Mouse (Mus musculus) neural tube, embryonic 15.5 days (tissue): Measurements from ENCODE around the gene Gm20388. TPM values are rescaled to one million over a fixed set of nuclear protein-coding genes. Genes with fewer than 3 reads are reported as not detected.

Experiments
- ATAC-seq: fragments of 200-750 bp; cut with Nextera tagmentation; 2 replicates; pipeline ENCODE4 v1.8.0; 2017; ENCODE audit warnings: mild to moderate bottlenecking, moderate TSS enrichment, moderate library complexity; ENCODE audit not compliant: low FRiP score
- H3K27ac ChIP-seq: fragments of 300-500 bp; sonication (generic); replicated peaks from 2 replicates; pipeline ENCODE4 v1.5.1; 2015; ENCODE audit warnings: mild to moderate bottlenecking, inconsistent platforms
- H3K27me3 ChIP-seq: fragments of 300-500 bp; sonication (generic); replicated peaks from 2 replicates; pipeline ENCODE4 v1.6.1; 2015; ENCODE audit warnings: inconsistent platforms
- H3K36me3 ChIP-seq: fragments of 300-500 bp; sonication (generic); 2 replicates; pipeline ENCODE4 v1.6.1; 2015; ENCODE audit warnings: inconsistent platforms
- H3K4me1 ChIP-seq: fragments of 300-500 bp; sonication (generic); 2 replicates; pipeline ENCODE4 v1.6.1; 2015; ENCODE audit warnings: inconsistent platforms
- H3K4me2 ChIP-seq: fragments of 300-500 bp; sonication (generic); 2 replicates; pipeline ENCODE4 v1.6.1; 2015; ENCODE audit warnings: inconsistent platforms, mild to moderate bottlenecking, moderate library complexity
- H3K4me3 ChIP-seq: fragments of 300-500 bp; sonication (generic); replicated peaks from 2 replicates; pipeline ENCODE4 v1.5.1; 2015; ENCODE audit warnings: mild to moderate bottlenecking, inconsistent platforms
- H3K9ac ChIP-seq: fragments of 300-500 bp; sonication (generic); replicated peaks from 2 replicates; pipeline ENCODE4 v1.6.1; 2015; ENCODE audit warnings: mild to moderate bottlenecking, inconsistent platforms
- H3K9me3 ChIP-seq: fragments of 300-500 bp; sonication (generic); replicated peaks from 2 replicates; pipeline ENCODE4 v1.6.1; 2016; ENCODE audit warnings: inconsistent platforms
- WGBS: fragments of 180-500 bp; shearing (Covaris S2); methylation state at CpG from one replicate; pipeline ENCODE4 v1.1.7; 2015; ENCODE audit warnings: mixed read lengths; 5-methylcytosine and 5-hydroxymethylcytosine counted together
- polyA plus RNA-seq: library from polyadenylated mRNA; unstranded; fragments of >200 nt; fragmentation: Nextera tagmentation; extraction: Ambion mirVana; gene quantifications from 2 replicates; pipeline ENCODE4 v1.2.1, GENCODE M21; 2015

Gene Gm20388
- polyA plus RNA-seq, 1 experiment from 2014 or later, result not detected

DNA sequence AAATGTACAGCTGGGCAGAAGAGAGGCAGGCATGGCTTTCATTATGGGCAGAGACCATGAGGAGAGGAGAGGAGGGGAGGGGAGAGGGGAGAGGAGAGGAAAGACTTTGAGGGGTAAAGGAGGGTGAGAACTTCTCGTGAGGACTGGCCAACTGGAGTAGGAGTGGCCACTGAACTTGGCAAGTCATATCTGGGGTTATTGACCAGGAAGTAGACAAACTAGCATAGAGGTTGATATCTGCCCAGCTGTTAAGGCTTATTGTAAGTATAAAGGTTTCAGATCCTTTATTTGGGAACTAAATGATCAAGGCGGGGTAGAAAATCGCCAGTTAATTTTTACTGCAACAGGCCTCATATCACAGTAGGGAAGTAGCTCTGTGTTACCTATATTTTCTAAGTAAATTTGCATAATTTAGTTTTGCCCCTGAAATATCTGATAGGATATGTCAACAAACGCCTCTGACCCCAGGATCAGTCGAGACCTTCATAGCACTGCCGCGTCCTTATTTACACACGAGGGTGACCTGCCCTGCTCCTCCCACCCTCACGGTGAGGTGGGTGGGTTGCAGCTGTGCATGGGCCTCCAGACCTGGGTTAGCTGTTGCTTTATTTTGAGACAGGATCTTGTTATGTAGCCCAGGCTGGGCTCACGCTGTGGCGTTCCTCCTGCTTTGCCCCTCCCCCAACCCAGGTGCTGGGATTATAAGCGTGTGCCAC is 2152.0 kb downstream of the Gm20388 start:
- no peaks in the 10 kb centered on the region for H3K9me3 ChIP-seq
- H3K27me3 ChIP-seq, result no peaks in the 10 kb centered on the region
- 86% methylated on average over 12 of the region's 12 CpGs for WGBS
- no peak for ATAC-seq
- H3K4me1 ChIP-seq, result no peaks in the 10 kb centered on the region
- H3K4me3 ChIP-seq, result no peak overlapping the region
- no peaks in the 10 kb centered on the region for H3K36me3 ChIP-seq
- H3K9ac ChIP-seq, result no peak overlapping the region
- no peak overlapping the region for H3K4me2 ChIP-seq
- H3K27ac ChIP-seq, result no peak overlapping the region

DNA sequence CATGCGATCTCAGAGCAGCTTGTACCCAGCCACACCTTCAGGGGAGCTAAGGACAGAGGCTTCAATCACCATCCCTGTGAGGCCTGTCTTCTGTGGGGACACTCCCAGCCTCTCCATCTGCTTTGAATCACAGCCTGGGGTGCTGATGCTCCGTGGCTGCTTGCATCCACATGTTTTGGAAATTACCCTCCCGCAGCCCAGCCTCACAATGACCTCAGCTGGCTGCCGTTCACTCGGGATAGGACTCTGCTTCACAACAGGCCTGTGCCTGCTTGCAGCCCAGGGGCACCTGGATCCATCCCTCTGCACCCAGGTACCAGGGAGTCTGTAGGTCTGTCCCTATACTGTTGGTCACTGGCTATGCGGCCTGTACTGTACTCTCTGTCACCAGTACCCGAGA is 2153.7 kb downstream of the Gm20388 start:
- no peaks in the 10 kb centered on the region for H3K4me1 ChIP-seq
- no peak for ATAC-seq
- H3K27ac ChIP-seq, result no peak overlapping the region
- H3K4me3 ChIP-seq, result no peak overlapping the region
- H3K9me3 ChIP-seq, result no peaks in the 10 kb centered on the region
- H3K9ac ChIP-seq, result no peak overlapping the region
- H3K4me2 ChIP-seq, result no peak overlapping the region
- no peaks in the 10 kb centered on the region for H3K36me3 ChIP-seq
- H3K27me3 ChIP-seq, result no peaks in the 10 kb centered on the region
- 66% methylated on average over 7 of the region's 7 CpGs for WGBS

DNA sequence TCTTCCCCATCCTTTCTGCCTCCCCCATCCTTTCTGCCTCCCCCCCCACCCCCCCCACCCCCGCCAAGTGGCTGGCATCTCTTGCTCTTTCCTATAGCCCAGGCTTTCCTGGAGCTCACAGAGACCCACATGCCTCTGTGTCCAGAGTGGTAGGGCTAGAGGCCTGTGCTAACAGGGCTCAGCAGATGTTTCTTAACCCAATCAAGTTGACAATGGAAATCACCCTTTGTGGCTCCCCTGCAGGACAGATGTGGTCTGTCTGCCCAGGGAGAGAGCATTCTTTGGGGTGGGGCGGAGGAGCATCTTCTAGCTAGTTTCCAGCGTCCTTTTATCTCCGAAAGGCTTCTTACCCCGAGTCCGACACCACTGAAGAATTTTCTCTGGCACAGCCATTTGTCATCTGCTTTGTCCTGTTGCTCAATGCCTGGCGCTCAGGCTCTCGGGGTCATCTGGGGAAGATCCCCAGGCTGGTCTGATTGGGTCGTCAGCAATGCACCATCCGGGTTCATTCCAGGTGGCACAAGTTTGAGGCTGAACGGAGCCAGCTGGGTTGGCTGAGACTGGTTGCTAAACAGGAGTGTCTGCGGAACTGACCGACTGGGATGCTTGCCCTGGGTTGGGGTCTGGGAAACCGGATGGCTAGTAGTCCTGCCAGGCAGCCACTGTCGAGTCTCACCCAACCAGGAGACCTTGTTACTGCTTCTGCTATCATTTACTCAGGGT is 2157.3 kb downstream of the Gm20388 start:
- no peak overlapping the region for H3K9ac ChIP-seq
- WGBS, result 49% methylated on average over 15 of the region's 15 CpGs
- H3K4me1 ChIP-seq, result no peaks in the 10 kb centered on the region
- no peaks in the 10 kb centered on the region for H3K9me3 ChIP-seq
- H3K36me3 ChIP-seq, result no peaks in the 10 kb centered on the region
- H3K4me2 ChIP-seq, result no peak overlapping the region
- no peak for ATAC-seq
- H3K27ac ChIP-seq, result no peak overlapping the region
- no peak overlapping the region for H3K4me3 ChIP-seq
- no peaks in the 10 kb centered on the region for H3K27me3 ChIP-seq

- 85% methylated on average over 13 of the region's 13 CpGs for WGBS
- Histone ChIP-seq H3K27ac (no peak overlapping the region), H3K9ac (no peak overlapping the region), H3K4me3 (no peak overlapping the region), H3K36me3 (no peaks in the 10 kb centered on the region), H3K4me2 (no peak overlapping the region), H3K27me3 (no peaks in the 10 kb centered on the region), H3K4me1 (no peaks in the 10 kb centered on the region), H3K9me3 (no peaks in the 10 kb centered on the region)
- no peak for ATAC-seq
Observed at GRCm38 (mm10) chr8:122068609-122069008, 2158.0 kb downstream of the Gm20388 start.

DNA sequence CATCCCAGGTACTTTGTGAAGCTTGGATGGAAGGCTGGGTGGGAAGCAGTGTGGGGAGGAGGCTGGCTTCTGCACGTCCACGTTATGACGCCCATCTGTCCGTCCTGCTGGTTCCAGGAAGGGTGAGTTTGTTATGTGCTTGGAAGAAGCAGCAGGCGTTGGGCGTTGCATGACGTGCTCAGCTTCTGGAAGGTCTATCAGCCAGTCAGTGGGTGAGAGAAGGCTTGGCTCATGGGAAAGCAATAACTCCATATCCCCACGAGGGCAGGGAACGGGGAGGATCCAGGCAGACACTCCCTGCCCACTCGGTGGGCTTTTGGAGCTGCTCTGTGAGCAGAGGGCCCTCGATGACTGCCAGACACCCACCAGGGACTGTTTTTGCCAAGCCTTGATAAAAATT is 2158.6 kb downstream of the Gm20388 start:
- Histone ChIP-seq H3K27ac (no peak overlapping the region), H3K27me3 (no peaks in the 10 kb centered on the region), H3K4me1 (no peaks in the 10 kb centered on the region), H3K4me3 (no peak overlapping the region), H3K36me3 (no peaks in the 10 kb centered on the region), H3K4me2 (no peak overlapping the region), H3K9ac (no peak overlapping the region), H3K9me3 (no peaks in the 10 kb centered on the region)
- 87% methylated on average over 11 of the region's 11 CpGs for WGBS
- ATAC-seq, result no peak

DNA sequence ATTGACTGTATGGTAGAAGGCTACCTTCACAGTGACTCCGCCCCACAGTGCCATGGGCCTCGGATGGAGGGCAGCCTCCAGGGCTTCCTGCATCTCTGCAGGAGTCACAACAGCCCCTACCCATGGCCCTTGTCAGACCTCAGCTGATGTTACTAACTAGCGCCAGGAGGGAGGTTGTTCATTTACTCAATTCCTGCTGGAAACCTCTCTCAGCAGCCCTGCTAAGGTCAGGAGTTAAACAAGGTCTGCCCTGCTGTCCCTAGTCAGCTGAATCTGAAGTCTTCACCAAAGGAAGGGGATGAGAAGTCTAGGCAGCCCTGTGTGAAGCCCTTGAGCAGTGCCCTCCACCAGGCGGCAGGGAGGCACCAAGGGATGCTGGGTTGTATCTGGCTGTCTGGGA is 2160.6 kb downstream of the Gm20388 start:
- no peak overlapping the region for H3K27ac ChIP-seq
- no peak overlapping the region for H3K4me3 ChIP-seq
- 66% methylated on average over 4 of the region's 4 CpGs for WGBS
- H3K9ac ChIP-seq, result no peak overlapping the region
- H3K27me3 ChIP-seq, result no peaks in the 10 kb centered on the region
- H3K36me3 ChIP-seq, result no peaks in the 10 kb centered on the region
- H3K9me3 ChIP-seq, result no peaks in the 10 kb centered on the region
- H3K4me2 ChIP-seq, result no peak overlapping the region
- no peak for ATAC-seq
- no peaks in the 10 kb centered on the region for H3K4me1 ChIP-seq

DNA sequence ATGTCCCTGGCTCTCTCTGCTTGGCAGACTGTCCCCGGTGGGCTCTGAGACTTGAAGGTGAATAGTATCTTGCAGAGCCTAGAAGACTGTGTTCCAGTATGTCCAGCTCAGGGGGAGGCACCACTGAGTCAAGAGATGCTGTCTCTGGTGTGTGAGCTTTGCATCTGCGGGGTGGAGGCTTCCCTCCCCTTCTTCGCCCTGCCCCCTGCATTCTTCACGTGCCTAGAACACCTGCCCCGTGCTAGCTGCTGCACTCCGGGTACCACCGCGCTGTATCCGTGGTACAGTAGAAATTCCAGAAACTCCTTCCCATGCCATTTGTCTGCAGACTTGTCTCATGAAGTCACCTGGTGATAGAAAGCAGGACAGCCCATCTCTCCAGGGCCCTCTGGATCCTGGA is 2163.3 kb downstream of the Gm20388 start:
- no peaks in the 10 kb centered on the region for H3K9me3 ChIP-seq
- 80% methylated on average over 9 of the region's 9 CpGs for WGBS
- no peaks in the 10 kb centered on the region for H3K4me1 ChIP-seq
- H3K9ac ChIP-seq, result no peak overlapping the region
- H3K36me3 ChIP-seq, result no peaks in the 10 kb centered on the region
- H3K27ac ChIP-seq, result no peak overlapping the region
- no peak overlapping the region for H3K4me2 ChIP-seq
- no peak for ATAC-seq
- H3K27me3 ChIP-seq, result no peaks in the 10 kb centered on the region
- H3K4me3 ChIP-seq, result no peak overlapping the region

- Histone ChIP-seq H3K4me2 (no peak overlapping the region), H3K27ac (no peak overlapping the region), H3K36me3 (no peaks in the 10 kb centered on the region), H3K27me3 (no peaks in the 10 kb centered on the region), H3K4me3 (no peak overlapping the region), H3K4me1 (no peaks in the 10 kb centered on the region), H3K9me3 (no peaks in the 10 kb centered on the region), H3K9ac (no peak overlapping the region)
- 86% methylated on average over 9 of the region's 9 CpGs for WGBS
- ATAC-seq, result no peak
Observed at GRCm38 (mm10) chr8:122074442-122074841, 2163.8 kb downstream of the Gm20388 start.

GRCm38 (mm10) chr8:122074977-122075376 is 2164.3 kb downstream of the Gm20388 start:
- H3K36me3 ChIP-seq, result no peaks in the 10 kb centered on the region
- H3K27ac ChIP-seq, result no peak overlapping the region
- H3K4me2 ChIP-seq, result no peak overlapping the region
- no peak for ATAC-seq
- H3K4me1 ChIP-seq, result no peaks in the 10 kb centered on the region
- no peaks in the 10 kb centered on the region for H3K9me3 ChIP-seq
- WGBS, result 83% methylated on average over 4 of the region's 4 CpGs
- no peaks in the 10 kb centered on the region for H3K27me3 ChIP-seq
- no peak overlapping the region for H3K4me3 ChIP-seq
- no peak overlapping the region for H3K9ac ChIP-seq

DNA sequence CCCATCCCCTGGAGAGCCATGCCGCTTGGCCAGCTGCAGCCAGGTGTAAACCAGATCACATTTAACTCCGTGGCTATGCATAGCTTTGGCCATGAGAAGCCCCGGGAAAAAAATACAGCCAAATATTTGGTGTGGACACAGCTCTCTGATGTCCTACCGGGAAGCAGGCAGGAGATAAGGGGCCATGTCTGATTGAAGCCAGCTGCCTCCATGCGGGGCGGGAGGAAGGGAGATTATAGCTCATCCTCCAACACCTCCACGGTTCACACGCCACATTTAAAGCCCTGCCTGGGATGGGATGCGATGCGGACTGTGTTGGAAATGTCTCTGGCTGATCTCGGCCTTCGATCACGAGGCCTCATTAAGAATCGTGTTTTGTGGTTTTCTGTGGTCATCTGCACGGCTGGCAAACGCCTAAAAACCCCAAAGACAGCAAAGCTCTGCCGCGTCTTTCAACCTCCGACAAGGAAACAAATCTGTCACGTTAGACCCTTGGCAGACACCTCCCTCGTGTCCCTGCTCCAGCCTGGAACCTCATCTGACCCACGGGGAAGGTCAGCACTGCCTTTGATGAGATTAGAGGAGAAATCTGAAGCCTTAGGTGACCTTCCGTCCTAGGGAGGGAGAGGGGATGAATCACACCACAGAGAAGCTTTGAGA is 2165.7 kb downstream of the Gm20388 start:
- no peak overlapping the region for H3K4me3 ChIP-seq
- ATAC-seq, result no peak
- WGBS, result 70% methylated on average over 23 of the region's 23 CpGs
- H3K27ac ChIP-seq, result no peak overlapping the region
- H3K9ac ChIP-seq, result no peak overlapping the region
- H3K4me1 ChIP-seq, result no peaks in the 10 kb centered on the region
- no peaks in the 10 kb centered on the region for H3K27me3 ChIP-seq
- H3K9me3 ChIP-seq, result no peaks in the 10 kb centered on the region
- H3K4me2 ChIP-seq, result no peak overlapping the region
- H3K36me3 ChIP-seq, result no peaks in the 10 kb centered on the region

GRCm38 (mm10) chr8:122078321-122078720 is 2167.7 kb downstream of the Gm20388 start:
- no peaks in the 10 kb centered on the region for H3K9me3 ChIP-seq
- H3K27ac ChIP-seq, result no peak overlapping the region
- WGBS, result 91% methylated on average over 12 of the region's 12 CpGs
- no peak overlapping the region for H3K4me3 ChIP-seq
- no peak overlapping the region for H3K9ac ChIP-seq
- no peak for ATAC-seq
- no peaks in the 10 kb centered on the region for H3K36me3 ChIP-seq
- no peak overlapping the region for H3K4me2 ChIP-seq
- H3K4me1 ChIP-seq, result no peaks in the 10 kb centered on the region
- no peaks in the 10 kb centered on the region for H3K27me3 ChIP-seq

DNA sequence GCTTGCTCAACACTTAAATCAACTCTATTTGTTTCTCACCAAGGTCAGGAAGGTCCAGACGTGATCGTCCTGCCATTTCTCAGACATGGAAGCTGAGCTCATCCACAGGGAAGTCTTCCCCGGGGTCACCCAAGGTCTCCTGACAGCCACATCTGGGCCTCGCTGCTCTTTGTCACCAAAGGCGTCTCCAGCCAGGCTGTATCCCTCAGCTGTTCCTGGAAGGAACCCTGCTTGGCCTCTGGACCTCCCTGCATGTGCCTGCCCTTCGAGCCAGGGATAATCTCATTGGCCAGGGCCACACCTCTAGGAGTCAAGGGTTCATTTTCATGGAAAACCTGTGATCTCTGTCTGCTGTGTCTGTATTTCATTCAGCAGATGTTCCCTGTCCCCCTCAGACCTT is 2168.5 kb downstream of the Gm20388 start:
- H3K9me3 ChIP-seq, result no peaks in the 10 kb centered on the region
- H3K36me3 ChIP-seq, result no peaks in the 10 kb centered on the region
- H3K27me3 ChIP-seq, result no peaks in the 10 kb centered on the region
- H3K27ac ChIP-seq, result no peak overlapping the region
- no peak overlapping the region for H3K4me3 ChIP-seq
- H3K4me2 ChIP-seq, result no peak overlapping the region
- no peaks in the 10 kb centered on the region for H3K4me1 ChIP-seq
- ATAC-seq, result no peak
- H3K9ac ChIP-seq, result no peak overlapping the region
- 64% methylated on average over 6 of the region's 6 CpGs for WGBS
